Mouse (Mus musculus): ENCODE data around the gene Adam23.

The Adam23 gene

GRCm38 (mm10) chr1:63478946-63479345 lies 33.3 kb downstream of the Adam23 start:
- no peak for DNase-seq (ENCODE audit: inconsistent ontology term)

DNA sequence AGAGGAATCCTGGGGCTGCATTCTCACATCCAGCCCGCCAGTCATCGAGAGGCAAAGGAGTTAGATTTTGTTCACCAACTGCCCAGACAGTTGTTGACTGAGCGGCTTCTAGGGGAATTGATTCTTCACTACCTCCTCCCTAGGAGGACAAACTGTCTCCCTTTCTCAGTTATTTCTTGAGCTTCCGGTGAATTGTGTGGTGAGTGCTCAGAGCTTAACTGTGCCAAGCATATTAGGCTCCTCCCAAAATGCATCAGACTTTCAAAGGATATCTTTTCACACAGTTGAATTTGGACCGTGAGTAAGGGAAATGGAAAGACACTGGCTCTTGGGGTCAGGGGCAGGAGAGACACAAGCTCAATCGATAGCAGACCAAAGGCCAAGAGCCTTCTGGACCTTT lies 39.0 kb downstream of the Adam23 start:
- DNase-seq (ENCODE audit: inconsistent ontology term) = no peak

DNA sequence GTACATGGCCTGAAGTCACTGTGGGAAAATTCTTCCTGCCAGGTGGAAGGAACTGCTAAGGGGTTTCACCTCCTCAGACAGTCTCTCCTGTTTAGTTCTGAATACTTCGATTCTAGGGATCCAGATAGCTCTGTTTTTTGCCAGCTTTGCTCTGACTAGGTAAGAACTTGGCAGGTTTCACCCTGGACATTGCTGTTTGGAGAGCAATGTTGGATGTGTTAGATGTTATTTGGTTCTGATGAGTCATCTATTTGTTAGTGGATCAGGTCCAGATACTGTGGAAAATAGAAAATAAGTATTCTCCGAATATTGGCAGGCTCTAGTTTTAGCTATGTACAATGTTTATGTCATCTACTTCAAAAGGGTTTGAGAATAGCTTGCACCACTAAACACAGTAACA lies 41.0 kb downstream of the Adam23 start:
- no peak for DNase-seq (ENCODE audit: inconsistent ontology term)

DNA sequence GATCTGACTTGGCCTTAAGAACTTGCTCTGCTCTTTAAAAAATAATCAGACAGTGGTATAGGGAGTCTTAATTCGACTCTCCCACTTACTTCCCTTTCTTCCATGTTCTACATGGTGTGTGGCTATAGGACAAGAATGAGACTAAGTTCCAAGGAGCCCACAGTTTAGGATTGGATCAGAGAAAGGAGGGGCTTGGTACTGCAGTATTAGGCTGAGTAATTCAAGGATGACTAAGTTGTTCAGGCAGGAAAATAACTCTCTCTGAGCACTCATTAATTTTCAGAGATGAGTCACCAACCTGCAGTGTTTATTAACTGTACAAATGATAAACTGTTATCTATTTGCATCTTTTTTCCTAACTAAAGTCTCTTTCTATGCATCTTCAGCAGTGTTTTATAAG lies 45.3 kb downstream of the Adam23 start:
- peak; percentile 50 for DNase-seq (ENCODE audit: inconsistent ontology term)

- DNase-seq (ENCODE audit: inconsistent ontology term) = no peak
Observed at GRCm38 (mm10) chr1:63493325-63493724, 47.6 kb downstream of the Adam23 start.

GRCm38 (mm10) chr1:63507386-63507785 lies 61.7 kb downstream of the Adam23 start:
- no peak for DNase-seq (ENCODE audit: inconsistent ontology term)

- no peak for DNase-seq (ENCODE audit: inconsistent ontology term)
Observed at GRCm38 (mm10) chr1:63508801-63509200, 63.1 kb downstream of the Adam23 start.

DNA sequence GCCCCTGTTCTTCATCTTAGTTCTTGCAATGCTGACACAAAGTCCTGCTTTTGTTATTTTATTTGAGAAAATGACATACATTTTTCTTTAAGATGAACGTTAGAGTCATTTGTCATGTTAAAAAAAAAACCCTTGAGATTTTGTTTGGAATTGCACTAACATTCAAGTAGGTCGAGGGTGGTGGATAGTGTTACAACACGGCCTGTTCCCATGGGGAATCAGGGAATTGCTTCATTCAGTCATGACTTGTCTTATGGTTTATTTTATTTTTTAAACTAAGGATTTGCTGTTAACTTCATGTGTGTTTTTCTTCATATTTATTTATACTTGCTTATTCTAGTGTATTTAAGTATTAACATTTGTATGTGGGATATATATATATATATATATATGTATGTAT lies 65.7 kb downstream of the Adam23 start:
- DNase-seq (ENCODE audit: inconsistent ontology term) = no peak

- peak; percentile 56 for DNase-seq (ENCODE audit: inconsistent ontology term)
Observed at GRCm38 (mm10) chr1:63517800-63518199, 72.1 kb downstream of the Adam23 start.

DNA sequence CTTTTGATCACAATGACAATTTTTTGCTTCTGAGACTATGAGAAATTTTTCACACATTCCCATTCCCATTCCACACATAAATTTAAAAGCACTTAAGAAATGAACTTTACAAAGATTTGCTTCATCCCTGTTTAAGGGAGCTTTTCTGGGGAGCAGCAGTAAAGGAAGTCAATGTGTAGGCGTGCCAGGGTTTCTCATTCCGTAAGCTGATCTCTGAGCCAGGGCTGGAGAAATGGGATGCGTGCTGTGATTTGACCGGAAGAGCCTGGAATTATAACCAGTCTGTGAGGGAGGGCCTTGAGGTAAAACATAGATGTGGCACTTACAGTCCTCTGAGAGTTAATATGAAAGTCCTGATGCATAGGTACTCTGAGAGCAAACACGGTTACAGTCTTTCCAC lies 73.1 kb downstream of the Adam23 start:
- DNase-seq (ENCODE audit: inconsistent ontology term) = no peak

GRCm38 (mm10) chr1:63529901-63530300 lies 84.2 kb downstream of the Adam23 start:
- no peak for DNase-seq (ENCODE audit: inconsistent ontology term)

GRCm38 (mm10) chr1:63534271-63534827 lies 88.7 kb downstream of the Adam23 start:
- DNase-seq (ENCODE audit: inconsistent ontology term) = peak; percentile 87

- no peak for DNase-seq (ENCODE audit: inconsistent ontology term)
Observed at GRCm38 (mm10) chr1:63539884-63540613, 94.4 kb downstream of the Adam23 start.

GRCm38 (mm10) chr1:63544122-63544521 lies 98.4 kb downstream of the Adam23 start:
- DNase-seq (ENCODE audit: inconsistent ontology term) = no peak

DNA sequence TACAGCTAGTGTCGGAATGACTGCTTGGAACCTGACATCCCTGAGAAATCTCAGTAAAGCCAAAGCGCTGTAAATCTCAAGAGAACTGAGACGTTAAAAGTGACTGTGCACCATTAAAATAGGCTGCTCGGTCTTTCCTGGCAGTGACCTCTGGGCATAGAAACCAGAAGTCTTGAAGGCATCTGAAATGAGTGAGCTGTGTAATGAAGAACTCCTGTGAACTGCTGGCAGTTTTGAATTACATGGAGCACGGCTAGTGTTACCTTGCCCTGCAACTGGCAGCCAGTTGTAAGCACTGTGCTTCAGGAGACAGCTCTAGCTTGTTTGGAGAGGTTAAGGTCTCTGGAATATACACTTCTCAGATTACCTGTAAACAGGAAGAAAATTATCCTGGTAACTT lies 107.3 kb downstream of the Adam23 start:
- no peak for DNase-seq (ENCODE audit: inconsistent ontology term)

GRCm38 (mm10) chr1:63561772-63562520 lies 116.3 kb downstream of the Adam23 start:
- no peak for DNase-seq (ENCODE audit: inconsistent ontology term)

DNA sequence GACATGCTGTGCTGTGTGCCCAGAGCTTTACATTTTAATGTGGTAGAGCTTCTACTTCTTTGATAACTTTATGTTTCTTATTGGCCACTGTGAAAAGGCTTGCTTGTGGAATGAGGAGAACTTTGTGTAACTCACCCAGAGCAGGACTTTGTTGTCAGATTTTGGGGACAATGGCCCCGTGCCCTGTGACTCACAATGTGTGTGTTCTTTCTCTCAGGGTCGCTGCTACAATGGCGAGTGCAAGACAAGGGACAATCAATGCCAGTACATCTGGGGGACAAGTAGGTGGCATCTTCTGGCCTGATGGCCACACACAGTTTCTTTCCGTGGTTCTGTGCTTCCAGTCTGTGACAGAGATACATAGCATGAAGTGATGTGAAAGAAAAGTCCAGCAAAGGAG lies 118.2 kb downstream of the Adam23 start:
- DNase-seq (ENCODE audit: inconsistent ontology term) = no peak

DNA sequence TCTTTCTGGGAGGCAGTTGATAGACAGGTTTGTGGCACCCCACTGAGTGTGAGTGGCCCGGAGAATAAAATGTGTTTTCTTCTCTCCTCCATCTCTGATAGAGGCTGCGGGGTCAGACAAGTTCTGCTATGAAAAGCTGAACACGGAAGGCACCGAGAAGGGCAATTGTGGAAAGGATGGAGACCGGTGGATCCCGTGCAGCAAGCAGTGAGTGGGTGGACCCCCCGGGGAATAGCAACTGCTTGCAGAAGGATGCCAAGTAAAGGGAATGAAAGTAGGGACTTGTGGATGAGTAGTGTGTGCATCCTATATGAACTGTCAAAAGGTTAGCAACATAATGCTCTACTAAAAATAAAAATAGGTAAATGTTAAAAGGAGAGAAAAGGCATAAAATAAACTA lies 120.8 kb downstream of the Adam23 start:
- no peak for DNase-seq (ENCODE audit: inconsistent ontology term)

DNA sequence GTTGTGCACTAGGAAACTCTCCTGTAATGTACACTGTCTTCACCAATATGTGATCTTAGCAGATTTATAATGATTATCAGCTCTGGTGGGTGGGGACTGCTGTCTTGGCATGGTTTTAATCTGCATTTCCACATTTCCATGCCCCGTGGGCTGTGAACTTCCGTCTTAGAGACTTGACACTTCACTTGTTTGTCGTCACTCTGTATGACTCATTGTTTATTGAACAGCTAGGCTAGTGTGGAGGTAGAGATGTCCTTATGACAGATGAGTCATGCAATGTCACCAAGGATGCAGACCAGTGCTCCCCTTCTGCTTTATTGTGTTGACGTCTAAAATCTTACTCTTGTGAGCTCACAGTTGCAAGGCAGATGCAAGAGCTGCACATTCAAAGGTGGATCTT lies 121.3 kb downstream of the Adam23 start:
- peak; percentile 17 for DNase-seq (ENCODE audit: inconsistent ontology term)

DNA sequence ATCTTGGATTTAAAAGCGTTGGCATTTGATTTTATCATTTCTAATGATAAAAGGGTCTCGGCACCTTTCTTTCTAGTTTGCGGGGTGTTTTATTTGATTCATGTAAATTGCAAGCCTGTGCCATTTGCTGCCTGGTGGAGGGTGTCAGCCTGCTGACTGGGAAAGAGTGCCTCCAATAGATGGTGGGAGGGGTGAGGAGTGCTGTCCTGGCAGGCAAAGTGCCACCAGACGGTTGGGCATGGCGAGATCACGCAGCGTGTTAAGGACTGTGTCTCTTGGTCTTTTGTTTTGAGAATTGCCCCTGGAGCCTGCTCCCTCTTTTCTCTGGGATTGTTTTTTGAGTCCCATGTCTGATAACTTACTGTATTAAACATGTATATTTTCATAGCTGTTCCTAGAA lies 126.5 kb downstream of the Adam23 start:
- DNase-seq (ENCODE audit: inconsistent ontology term) = no peak

DNA sequence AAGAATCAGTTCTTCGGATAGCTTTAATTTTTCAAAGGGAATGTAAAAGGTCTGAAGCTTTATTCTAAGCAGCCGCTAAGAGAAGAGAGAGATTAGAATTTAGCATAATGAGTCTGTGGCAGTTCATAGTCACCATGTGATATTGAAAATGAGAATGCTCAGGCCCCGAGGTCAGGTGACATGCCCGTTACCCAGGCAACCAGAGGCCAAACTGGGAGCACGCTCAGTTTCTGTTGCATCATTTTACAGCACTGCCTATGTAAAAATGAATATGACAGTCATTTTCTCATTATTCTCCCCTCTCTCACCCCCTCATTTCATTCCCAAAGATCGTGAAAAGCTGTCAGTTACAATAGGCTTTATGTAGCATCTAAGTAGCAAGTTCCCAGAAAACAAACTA lies 127.7 kb downstream of the Adam23 start:
- DNase-seq (ENCODE audit: inconsistent ontology term) = peak; percentile 36

- no peak for DNase-seq (ENCODE audit: inconsistent ontology term)
Observed at GRCm38 (mm10) chr1:63573864-63574611, 128.3 kb downstream of the Adam23 start.
